Mouse (Mus musculus) megakaryocyte, embryonic 14.5 days (primary cell): ENCODE measurements around the gene Olfr881. TPM values are rescaled to one million over a fixed set of nuclear protein-coding genes. Genes with fewer than 3 reads are reported as not detected.

ENCODE experiments used
- H3K27me3 ChIP-seq: replicated peaks from 2 replicates; pipeline ENCODE3; 2012; ENCODE audit warnings: inconsistent platforms
- H3K36me3 ChIP-seq: replicated peaks from 2 replicates; pipeline ENCODE3; 2012; ENCODE audit warnings: low read length, inconsistent platforms, mixed read lengths
- H3K4me1 ChIP-seq: 2 replicates; pipeline ENCODE4 v1.6.1; 2012; ENCODE audit warnings: inconsistent platforms
- H3K4me3 ChIP-seq: replicated peaks from 2 replicates; pipeline ENCODE3; 2012; ENCODE audit warnings: moderate library complexity, mild to moderate bottlenecking, inconsistent platforms
- H3K9me3 ChIP-seq: 2 replicates; pipeline ENCODE4 v1.6.1; 2012; ENCODE audit warnings: inconsistent platforms
- FLI1 ChIP-seq: IDR thresholded peaks from 2 replicates; pipeline ENCODE4 v1.6.1; 2012; ENCODE audit warnings: low read length, inconsistent platforms, mixed read lengths
- GATA1 ChIP-seq: IDR thresholded peaks from 3 replicates; pipeline ENCODE4 v1.6.1; 2012; ENCODE audit warnings: mixed read lengths, low read length, inconsistent platforms, borderline replicate concordance
- polyA plus RNA-seq: library from polyadenylated mRNA; stranded (reverse); fragments of >175 nt; gene quantifications from 2 replicates; pipeline ENCODE4 v1.2.3, GENCODE M21; 2012; ENCODE audit warnings: low replicate concordance; ENCODE audit not compliant: insufficient read depth

Gene Olfr881
- not detected in 2 replicates for polyA plus RNA-seq

GRCm38 (mm10) chr9:37991525-37991924, at the start of gene Olfr881:
TSS of gene Olfr881 (plus strand) at chr9:37991825.
- H3K27me3 ChIP-seq = no peaks in the 10 kb centered on the region
- no peak for TF ChIP-seq FLI1
- TF ChIP-seq GATA1 = no peak
- H3K9me3 ChIP-seq = no peaks in the 10 kb centered on the region
- H3K36me3 ChIP-seq = no peaks in the 10 kb centered on the region
- H3K4me1 ChIP-seq = no peaks in the 10 kb centered on the region
- H3K4me3 ChIP-seq = no peak within 1 kb of the TSS

GRCm38 (mm10) chr9:37998581-37999204, 7.1 kb downstream of the Olfr881 start:
- H3K4me1 ChIP-seq = no peaks in the 10 kb centered on the region
- no peaks in the 10 kb centered on the region for H3K9me3 ChIP-seq
- H3K27me3 ChIP-seq = no peaks in the 10 kb centered on the region
- no peak overlapping the region for H3K4me3 ChIP-seq
- no peaks in the 10 kb centered on the region for H3K36me3 ChIP-seq
- TF ChIP-seq GATA1 (no peak), FLI1 (no peak)

GRCm38 (mm10) chr9:38000021-38000420, 8.4 kb downstream of the Olfr881 start:
- TF ChIP-seq FLI1 (no peak), GATA1 (no peak)
- Histone ChIP-seq H3K4me3 (no peak overlapping the region), H3K4me1 (no peaks in the 10 kb centered on the region), H3K9me3 (no peaks in the 10 kb centered on the region), H3K36me3 (no peaks in the 10 kb centered on the region), H3K27me3 (no peaks in the 10 kb centered on the region)

- no peak within 1 kb of the TSS for H3K4me3 ChIP-seq
- H3K27me3 ChIP-seq = no peaks in the 10 kb centered on the region
- no peaks in the 10 kb centered on the region for H3K4me1 ChIP-seq
- peaks cover under 1% of the 10 kb centered on the region; the same call in 1 of the 2 replicates for H3K9me3 ChIP-seq
- no peaks in the 10 kb centered on the region for H3K36me3 ChIP-seq
- TF ChIP-seq FLI1 (no peak), GATA1 (no peak)
Observed at GRCm38 (mm10) chr9:38025508-38025907, 33.9 kb downstream of the Olfr881 start, which contains the start of gene Olfr883. TSS of gene Olfr883 (plus strand) at chr9:38025808.

Other genes starting within 250 kb of the Olfr881 start
- not detected in 2 replicates for gene Olfr874, start 246.7 kb upstream of the Olfr881 start, polyA plus RNA-seq
- gene Olfr875, start 220.0 kb upstream of the Olfr881 start, polyA plus RNA-seq = not detected in 2 replicates
- not detected in 2 replicates for gene Olfr876, start 188.8 kb upstream of the Olfr881 start, polyA plus RNA-seq
- gene Olfr877, start 137.6 kb upstream of the Olfr881 start, polyA plus RNA-seq = not detected in 2 replicates
- not detected in 2 replicates for gene Olfr145, start 95.1 kb upstream of the Olfr881 start, polyA plus RNA-seq
- gene Olfr878, start 74.0 kb upstream of the Olfr881 start, polyA plus RNA-seq = not detected in 2 replicates
- not detected in 2 replicates for gene Olfr883, start 34.0 kb downstream of the Olfr881 start, polyA plus RNA-seq
- gene Olfr884, start 54.7 kb downstream of the Olfr881 start, polyA plus RNA-seq = 0.03 TPM in 1 of 2 replicates, not detected in the other
- not detected in 2 replicates for gene Olfr885, start 69.5 kb downstream of the Olfr881 start, polyA plus RNA-seq
- gene Olfr887, start 92.2 kb downstream of the Olfr881 start, polyA plus RNA-seq = 0.34 TPM in 1 of 2 replicates, not detected in the other
- gene Olfr888, start 116.3 kb downstream of the Olfr881 start, polyA plus RNA-seq = not detected in 2 replicates
- gene Olfr889, start 123.4 kb downstream of the Olfr881 start, polyA plus RNA-seq = not detected in 2 replicates
- not detected in 2 replicates for gene Olfr890, start 150.7 kb downstream of the Olfr881 start, polyA plus RNA-seq
- not detected in 2 replicates for gene Olfr891, start 189.0 kb downstream of the Olfr881 start, polyA plus RNA-seq
- not detected in 2 replicates for gene Olfr893, start 216.5 kb downstream of the Olfr881 start, polyA plus RNA-seq
- not detected in 2 replicates for gene Olfr894, start 226.2 kb downstream of the Olfr881 start, polyA plus RNA-seq